Mouse (Mus musculus) gastrocnemius, adult 18-20 months (tissue): Measurements from ENCODE around the gene 1500009L16Rik. TPM values are rescaled to one million over a fixed set of nuclear protein-coding genes. Genes with fewer than 3 reads are reported as not detected.

Experiments
- DNase-seq: peaks from one replicate; pipeline ENCODE4 v3.0.0; 2021; ENCODE audit warnings: low spot score
- total RNA-seq, 2 experiments: library from RNA; stranded (reverse); gene quantifications; 2 replicates each; pipeline ENCODE4 v1.2.3; 2021

Gene 1500009L16Rik
- total RNA-seq, 2 experiments from 2014 or later = 0.27 to 0.88 TPM

GRCm38 (mm10) chr10:83758732-83759131, 36.1 kb downstream of the 1500009L16Rik start:
- DNase-seq = no peak

- DNase-seq = no peak
Measured at GRCm38 (mm10) chr10:83760535-83760934, 37.9 kb downstream of the 1500009L16Rik start.

DNA sequence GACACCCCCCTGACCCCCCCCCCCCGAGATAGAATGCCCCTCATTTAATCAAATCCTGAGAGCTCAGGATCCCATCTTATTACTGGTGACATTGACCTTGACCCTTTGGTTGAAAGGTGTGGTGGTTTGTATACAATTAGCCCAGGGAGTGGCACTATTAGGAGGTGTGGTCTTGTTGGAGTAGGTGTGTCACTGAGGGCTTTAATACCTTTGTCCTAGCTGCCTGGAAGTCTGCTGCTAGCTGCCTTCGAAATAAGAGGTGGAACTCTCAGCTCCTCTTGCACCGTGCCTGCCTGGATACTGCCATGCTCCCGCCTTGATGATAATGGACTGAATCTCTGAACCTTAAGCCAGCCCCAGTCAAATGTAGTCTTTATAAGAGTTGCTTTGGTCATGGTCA, 41.2 kb downstream of the 1500009L16Rik start:
- no peak for DNase-seq

DNA sequence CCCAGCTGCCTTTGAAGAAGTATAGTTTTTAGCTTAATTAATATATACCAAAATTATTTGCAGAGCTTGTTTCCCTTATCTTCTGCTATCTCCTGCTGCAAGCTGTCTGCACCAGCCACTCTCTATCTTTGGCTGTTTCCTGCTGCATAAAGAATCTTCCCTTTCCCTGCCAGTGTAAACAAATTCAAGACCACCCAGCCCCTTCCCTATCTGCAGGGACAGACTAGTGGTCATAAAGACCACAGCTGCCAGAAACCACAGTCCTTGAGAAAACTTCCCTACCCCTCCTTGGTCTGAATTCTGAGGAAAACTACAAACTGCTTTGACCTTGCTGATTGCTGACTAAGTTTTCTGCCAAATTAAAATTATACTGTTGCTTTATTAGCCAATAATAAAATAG, 44.2 kb downstream of the 1500009L16Rik start:
- DNase-seq = no peak

- DNase-seq = peak; percentile 46
Measured at GRCm38 (mm10) chr10:83776272-83776878, 53.7 kb downstream of the 1500009L16Rik start.

GRCm38 (mm10) chr10:83777253-83777652, 54.6 kb downstream of the 1500009L16Rik start:
- no peak for DNase-seq

DNA sequence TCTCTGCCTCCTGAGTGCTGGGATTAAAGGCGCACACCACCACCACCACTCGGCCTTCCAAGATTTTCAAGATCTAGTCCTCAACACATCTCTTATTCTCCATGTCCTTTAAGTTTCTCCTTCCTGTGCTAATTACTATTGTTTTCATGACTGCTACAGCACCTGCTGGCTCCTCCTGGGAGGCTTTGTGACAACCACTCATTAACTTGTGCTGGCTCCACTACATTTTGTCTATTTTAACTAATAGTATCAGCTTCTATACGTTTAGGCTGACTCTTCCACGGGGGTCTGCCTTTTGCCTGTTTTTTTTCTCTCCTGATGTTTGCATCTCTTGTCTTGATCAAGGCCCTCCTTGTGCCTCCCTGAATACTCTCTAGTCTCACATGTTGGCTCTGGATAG, 59.2 kb downstream of the 1500009L16Rik start:
- no peak for DNase-seq

DNA sequence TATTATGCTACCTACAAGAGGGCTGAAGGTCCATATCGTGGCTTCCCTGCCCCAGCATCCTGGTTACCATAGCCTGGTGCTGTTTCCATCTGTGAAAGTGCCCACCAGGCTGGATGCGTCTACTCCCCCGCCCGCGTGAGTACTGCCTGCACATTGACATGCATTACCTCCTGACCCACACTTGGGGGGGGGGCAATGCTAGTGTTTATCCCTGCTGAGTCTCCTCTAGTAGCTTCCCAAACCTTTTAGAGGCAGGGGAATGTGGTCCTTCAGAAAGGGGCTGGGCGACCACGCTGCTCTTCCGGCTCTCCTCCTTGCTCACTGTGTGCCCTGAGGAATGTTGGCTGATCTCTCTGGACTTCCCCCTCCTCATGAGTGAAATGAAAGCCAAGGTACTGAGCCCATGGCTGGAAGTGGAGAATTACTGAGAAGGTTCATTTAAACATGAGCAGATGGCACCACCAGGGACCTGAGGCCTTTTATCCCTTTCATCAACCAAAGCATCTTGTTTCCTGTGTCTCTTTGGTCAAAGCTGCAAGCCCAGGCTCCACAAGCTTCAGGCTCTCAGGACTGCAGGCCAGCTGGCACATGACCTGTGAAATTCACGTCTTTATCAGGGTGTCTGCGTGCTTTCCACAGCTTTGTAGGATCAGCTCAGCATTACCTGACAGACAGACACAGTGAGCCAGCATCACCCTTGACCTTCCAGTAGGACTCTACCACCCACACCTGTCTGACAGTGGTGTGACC, 59.9 kb downstream of the 1500009L16Rik start:
- no peak for DNase-seq

GRCm38 (mm10) chr10:83785003-83785402, 62.3 kb downstream of the 1500009L16Rik start:
- DNase-seq = peak; percentile 18

- no peak for DNase-seq
Measured at GRCm38 (mm10) chr10:83785627-83786392, 63.1 kb downstream of the 1500009L16Rik start.

DNA sequence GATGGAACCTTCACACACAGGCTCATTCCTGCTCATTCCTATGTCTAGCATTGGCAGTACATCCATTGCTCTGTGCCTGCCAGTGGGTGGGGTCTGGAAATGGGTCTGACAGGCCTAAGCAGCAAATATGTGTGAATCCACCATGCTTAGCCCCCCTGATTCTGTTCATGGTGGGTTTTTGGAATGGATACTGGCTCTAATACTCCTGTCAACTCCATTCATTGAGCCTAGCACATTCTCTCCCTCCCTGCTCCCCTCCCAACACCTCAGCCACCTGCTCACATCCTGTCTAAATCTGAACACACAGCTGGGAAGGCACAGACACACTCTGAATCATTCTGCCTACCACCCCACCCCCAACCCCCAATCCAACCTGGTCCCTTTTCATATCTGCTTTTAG, 72.4 kb downstream of the 1500009L16Rik start:
- DNase-seq = no peak

- DNase-seq = no peak
Measured at GRCm38 (mm10) chr10:83795500-83795899, 72.8 kb downstream of the 1500009L16Rik start.

GRCm38 (mm10) chr10:83804021-83804420, 81.4 kb downstream of the 1500009L16Rik start:
- DNase-seq = no peak

DNA sequence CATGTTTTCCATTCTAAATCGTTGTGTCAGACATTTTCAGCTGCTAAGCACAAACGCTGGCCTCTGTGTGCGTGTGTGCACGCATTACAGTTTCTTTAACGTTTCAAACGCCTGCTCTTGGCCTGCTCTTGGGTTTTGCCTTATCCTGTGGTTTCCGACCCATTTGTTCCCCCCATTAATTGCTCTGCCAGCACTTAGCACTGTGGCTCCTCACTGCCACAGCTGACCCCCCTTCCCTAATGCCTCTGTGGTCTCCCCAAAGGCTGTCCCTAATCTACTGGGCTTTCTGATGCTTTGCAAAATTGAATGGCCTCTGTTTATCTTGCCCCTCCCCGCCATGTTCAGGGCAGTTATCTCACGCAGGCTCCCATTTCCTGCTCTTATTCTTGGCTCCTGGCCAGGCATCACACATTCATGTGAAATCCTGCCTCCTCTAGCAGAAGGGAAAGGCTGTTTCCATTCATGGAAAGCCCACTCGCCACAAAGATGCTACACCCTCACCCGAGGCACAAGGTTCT, 82.6 kb downstream of the 1500009L16Rik start:
- peak; percentile 15 for DNase-seq

GRCm38 (mm10) chr10:83807251-83807650, 84.6 kb downstream of the 1500009L16Rik start:
- DNase-seq = no peak

Other genes with a start within 250 kb of the 1500009L16Rik start
- 1 to 10 TPM; 2.8 to 4.2 TPM for gene Aldh1l2, start 188.7 kb upstream of the 1500009L16Rik start, total RNA-seq
- gene Washc4, start 179.1 kb upstream of the 1500009L16Rik start, total RNA-seq = 1 to 10 TPM; 8.7 to 9.0 TPM
- 10 to 100 TPM; 17.8 to 18.4 TPM for gene Appl2, start 74.1 kb upstream of the 1500009L16Rik start, total RNA-seq